Mouse (Mus musculus) spleen, adult 12 weeks (tissue): ENCODE measurements around the gene Vmn2r53.
"Not testable (repeated sequence)": the region's sequence is repeated elsewhere in the genome, so short reads cannot be mapped to it uniquely, and the experiment has no call there.

Experiments
- DNase-seq: peaks from one replicate; pipeline ENCODE4 v3.0.0; 2022; ENCODE audit warnings: low spot score

Vmn2r53 gene

GRCm38 (mm10) chr7:12608688-12609087, at the start of gene Vmn2r53:
Gene Vmn2r53 (minus strand): TSS chr7:12608788.
- no peak for DNase-seq

GRCm38 (mm10) chr7:12640219-12640618, 31.6 kb upstream of the Vmn2r53 start, which contains the start of gene Vmn2r54:
Gene Vmn2r54 (minus strand): TSS chr7:12640319.
- not testable (repeated sequence) for DNase-seq
